Mouse (Mus musculus): ENCODE data around the gene Cmbl. TPM values are rescaled to one million over a fixed set of nuclear protein-coding genes. Genes with fewer than 3 reads are reported as not detected.

The Cmbl gene
- 6.6 and 8.0 TPM in 2 replicates for polyA plus RNA-seq (2016; fragmentation: Nextera tagmentation; extraction: Ambion mirVana)

GRCm38 (mm10) chr15:31565184-31565583 lies at the start of gene Cmbl:
Cmbl (plus strand) TSS chr15:31565389.
- no peak for ATAC-seq (ENCODE audit: insufficient number of reproducible peaks, low FRiP score)

GRCm38 (mm10) chr15:31517186-31517585 lies 48.0 kb upstream of the Cmbl start:
- Histone ChIP-seq H3K9me3 (replicated peaks) (no peaks in the 10 kb centered on the region), H3K4me1 (replicated peaks) (0 out of 2 replicates have a peak, but pooled peaks cover 3% of the 10 kb centered on the region), H3K27ac (ENCODE audit: poor library complexity, severe bottlenecking) (no peak overlapping the region), H3K4me2 (no peak overlapping the region), H3K9ac (no peak overlapping the region), H3K36me3 (no peaks in the 10 kb centered on the region), H3K27me3 (replicated peaks) (no peaks in the 10 kb centered on the region), H3K4me3 (no peak overlapping the region)
- ATAC-seq (ENCODE audit: insufficient number of reproducible peaks, low FRiP score): no peak
- 79% methylated on average over 1 of the region's 1 CpGs for WGBS

More at GRCm38 (mm10) chr15:31565184-31565583, at the start of gene Cmbl:
- Histone ChIP-seq H3K9ac (no peak within 1 kb of the TSS), H3K9me3 (replicated peaks) (no peaks in the 10 kb centered on the region), H3K27me3 (replicated peaks) (no peaks in the 10 kb centered on the region), H3K36me3 (no peaks in the 10 kb centered on the region), H3K27ac (ENCODE audit: poor library complexity, severe bottlenecking) (no peak within 1 kb of the TSS), H3K4me3 (no peak within 1 kb of the TSS), H3K4me1 (replicated peaks) (peaks cover 22% of the 10 kb centered on the region), H3K4me2 (no peak within 1 kb of the TSS)
- 76% methylated on average over 5 of the region's 5 CpGs for WGBS

- H3K27ac ChIP-seq (ENCODE audit: poor library complexity, severe bottlenecking): no peak overlapping the region
- no peaks in the 10 kb centered on the region for H3K36me3 ChIP-seq
- ATAC-seq (ENCODE audit: insufficient number of reproducible peaks, low FRiP score): no peak
- no peaks in the 10 kb centered on the region for H3K27me3 ChIP-seq (replicated peaks)
- no peak overlapping the region for H3K4me2 ChIP-seq
- no peak overlapping the region for H3K9ac ChIP-seq
- peaks cover 13% of the 10 kb centered on the region for H3K4me1 ChIP-seq (replicated peaks)
- H3K9me3 ChIP-seq (replicated peaks): no peaks in the 10 kb centered on the region
- H3K4me3 ChIP-seq: no peak overlapping the region
- 78% methylated on average over 2 of the region's 2 CpGs for WGBS
Measured at GRCm38 (mm10) chr15:31518371-31518770, 46.8 kb upstream of the Cmbl start.

- Histone ChIP-seq H3K4me1 (replicated peaks) (peaks cover 17% of the 10 kb centered on the region), H3K9ac (no peak overlapping the region), H3K4me2 (no peak overlapping the region), H3K27me3 (replicated peaks) (no peaks in the 10 kb centered on the region), H3K9me3 (replicated peaks) (no peaks in the 10 kb centered on the region), H3K27ac (ENCODE audit: poor library complexity, severe bottlenecking) (no peak overlapping the region), H3K36me3 (no peaks in the 10 kb centered on the region), H3K4me3 (no peak overlapping the region)
- 75% methylated on average over 5 of the region's 5 CpGs for WGBS
- no peak for ATAC-seq (ENCODE audit: insufficient number of reproducible peaks, low FRiP score)
Measured at GRCm38 (mm10) chr15:31519000-31519399, 46.2 kb upstream of the Cmbl start.

GRCm38 (mm10) chr15:31526463-31526862 lies 38.7 kb upstream of the Cmbl start:
- H3K4me1 ChIP-seq (replicated peaks): peaks cover 30% of the 10 kb centered on the region
- H3K27me3 ChIP-seq (replicated peaks): no peaks in the 10 kb centered on the region
- H3K36me3 ChIP-seq: 0 out of 2 replicates have a peak, but pooled peaks cover 4% of the 10 kb centered on the region
- no peak overlapping the region for H3K9ac ChIP-seq
- no peak overlapping the region for H3K27ac ChIP-seq (ENCODE audit: poor library complexity, severe bottlenecking)
- 92% methylated on average over 1 of the region's 1 CpGs for WGBS
- ATAC-seq (ENCODE audit: insufficient number of reproducible peaks, low FRiP score): no peak
- no peaks in the 10 kb centered on the region; the same call in 1 of the 2 replicates for H3K9me3 ChIP-seq (replicated peaks)
- H3K4me3 ChIP-seq: no peak overlapping the region
- no peak overlapping the region for H3K4me2 ChIP-seq

- H3K36me3 ChIP-seq: 0 out of 2 replicates have a peak, but pooled peaks cover 4% of the 10 kb centered on the region
- H3K9me3 ChIP-seq (replicated peaks): no peaks in the 10 kb centered on the region; the same call in 1 of the 2 replicates
- WGBS: 92% methylated on average over 4 of the region's 4 CpGs
- H3K9ac ChIP-seq: no peak overlapping the region
- ATAC-seq (ENCODE audit: insufficient number of reproducible peaks, low FRiP score): no peak
- no peak overlapping the region for H3K4me2 ChIP-seq
- H3K27ac ChIP-seq (ENCODE audit: poor library complexity, severe bottlenecking): no peak overlapping the region
- H3K27me3 ChIP-seq (replicated peaks): no peaks in the 10 kb centered on the region
- H3K4me3 ChIP-seq: no peak overlapping the region
- peaks cover 20% of the 10 kb centered on the region for H3K4me1 ChIP-seq (replicated peaks)
Measured at GRCm38 (mm10) chr15:31528477-31528876, 36.7 kb upstream of the Cmbl start.

- 0 out of 2 replicates have a peak, but pooled peaks cover 4% of the 10 kb centered on the region for H3K36me3 ChIP-seq
- 45% methylated on average over 6 of the region's 6 CpGs for WGBS
- peak overlapping the region; percentile 92 for H3K4me2 ChIP-seq
- ATAC-seq (ENCODE audit: insufficient number of reproducible peaks, low FRiP score): no peak
- H3K27me3 ChIP-seq (replicated peaks): no peaks in the 10 kb centered on the region
- H3K9ac ChIP-seq: peak overlapping the region; percentile 62; the same call in 1 of the 2 replicates
- H3K4me3 ChIP-seq: peak overlapping the region; percentile 98
- no peaks in the 10 kb centered on the region; the same call in 1 of the 2 replicates for H3K9me3 ChIP-seq (replicated peaks)
- no peak overlapping the region for H3K27ac ChIP-seq (ENCODE audit: poor library complexity, severe bottlenecking)
- H3K4me1 ChIP-seq (replicated peaks): peaks cover 15% of the 10 kb centered on the region
Measured at GRCm38 (mm10) chr15:31529103-31529502, 36.1 kb upstream of the Cmbl start.

GRCm38 (mm10) chr15:31529811-31530658 lies 35.2 kb upstream of the Cmbl start:
- ATAC-seq (ENCODE audit: insufficient number of reproducible peaks, low FRiP score): peak; percentile 67
- Histone ChIP-seq H3K36me3 (0 out of 2 replicates have a peak, but pooled peaks cover 4% of the 10 kb centered on the region), H3K9ac (peak overlapping the region; percentile 99), H3K27ac (ENCODE audit: poor library complexity, severe bottlenecking) (peak overlapping the region; percentile 97), H3K4me3 (peak overlapping the region; percentile 98), H3K27me3 (replicated peaks) (no peaks in the 10 kb centered on the region), H3K4me1 (replicated peaks) (peaks cover 9% of the 10 kb centered on the region), H3K9me3 (replicated peaks) (no peaks in the 10 kb centered on the region; the same call in 1 of the 2 replicates), H3K4me2 (peak overlapping the region; percentile 92)
- under 1% methylated on average over 54 of the region's 56 CpGs for WGBS

GRCm38 (mm10) chr15:31530659-31531445 lies 34.3 kb upstream of the Cmbl start, which contains the start of gene March6:
March6 (minus strand) TSS chr15:31531053.
- ATAC-seq (ENCODE audit: insufficient number of reproducible peaks, low FRiP score): peak; percentile 92

GRCm38 (mm10) chr15:31531446-31532330 lies 33.5 kb upstream of the Cmbl start:
- H3K27me3 ChIP-seq (replicated peaks): no peaks in the 10 kb centered on the region
- ATAC-seq (ENCODE audit: insufficient number of reproducible peaks, low FRiP score): no peak
- WGBS: 20% methylated on average over 16 of the region's 16 CpGs
- peak overlapping the region; percentile 98 for H3K4me3 ChIP-seq
- H3K9ac ChIP-seq: peak overlapping the region; percentile 99
- peak overlapping the region; percentile 92 for H3K4me2 ChIP-seq
- peaks cover 12% of the 10 kb centered on the region for H3K4me1 ChIP-seq (replicated peaks)
- 0 out of 2 replicates have a peak, but pooled peaks cover 4% of the 10 kb centered on the region for H3K36me3 ChIP-seq
- no peaks in the 10 kb centered on the region; the same call in 1 of the 2 replicates for H3K9me3 ChIP-seq (replicated peaks)
- peak overlapping the region; percentile 97 for H3K27ac ChIP-seq (ENCODE audit: poor library complexity, severe bottlenecking)

More at GRCm38 (mm10) chr15:31530659-31531445, 34.3 kb upstream of the Cmbl start, which contains the start of gene March6:
- Histone ChIP-seq H3K27ac (ENCODE audit: poor library complexity, severe bottlenecking) (peak within 1 kb of the TSS; percentile 97), H3K4me2 (peak within 1 kb of the TSS; percentile 92), H3K4me3 (peak within 1 kb of the TSS; percentile 98), H3K27me3 (replicated peaks) (no peaks in the 10 kb centered on the region), H3K4me1 (replicated peaks) (peaks cover 7% of the 10 kb centered on the region), H3K36me3 (0 out of 2 replicates have a peak, but pooled peaks cover 4% of the 10 kb centered on the region), H3K9ac (peak within 1 kb of the TSS; percentile 99), H3K9me3 (replicated peaks) (no peaks in the 10 kb centered on the region; the same call in 1 of the 2 replicates)
- under 1% methylated on average over 87 of the region's 132 CpGs for WGBS
